Mouse (Mus musculus) thymus, adult 2 months (tissue): ENCODE measurements around the gene Onecut1.

Experiments used
- CTCF ChIP-seq: fragments of 200-500 bp; IDR thresholded peaks from 2 replicates; pipeline ENCODE4 v1.5.1; 2012; ENCODE audit warnings: mild to moderate bottlenecking, control low read depth, low read length, moderate library complexity, borderline replicate concordance; ENCODE audit not compliant: control insufficient read depth, poor library complexity, insufficient read depth; ENCODE audit errors: extremely low read depth
- POLR2A ChIP-seq: fragments of 200-500 bp; IDR thresholded peaks from 2 replicates; pipeline ENCODE4 v1.6.1; 2012; ENCODE audit warnings: mild to moderate bottlenecking, low read length, control low read depth, moderate library complexity; ENCODE audit not compliant: control insufficient read depth, poor library complexity, insufficient read depth; ENCODE audit errors: extremely low read depth

- TF ChIP-seq CTCF (no peak), POLR2A (no peak)
These were observed 61.7 kb downstream of the Onecut1 start for GRCm38 (mm10) chr9:74923291-74923977.
